Mouse (Mus musculus) spleen, adult 2 months (tissue): ENCODE data around the gene Smim11.

Source experiments
- CTCF ChIP-seq: fragments of 200-500 bp; IDR thresholded peaks from 2 replicates; pipeline ENCODE4 v1.5.1; 2011; ENCODE audit warnings: mild to moderate bottlenecking, inconsistent platforms; ENCODE audit not compliant: insufficient read depth, insufficient read length, insufficient replicate concordance; ENCODE audit errors: extremely low read depth
- POLR2A ChIP-seq: fragments of 200-500 bp; IDR thresholded peaks from 2 replicates; pipeline ENCODE4 v1.6.1; 2011; ENCODE audit warnings: low read depth, low read length, inconsistent platforms

GRCm38 (mm10) chr16:92321341-92321740 lies 20.3 kb downstream of the Smim11 start, which contains the start of gene Fam243:
- TF ChIP-seq CTCF = no peak
- no peak for TF ChIP-seq POLR2A
